Mouse (Mus musculus): ENCODE measurements around the gene Senp1.

DNA sequence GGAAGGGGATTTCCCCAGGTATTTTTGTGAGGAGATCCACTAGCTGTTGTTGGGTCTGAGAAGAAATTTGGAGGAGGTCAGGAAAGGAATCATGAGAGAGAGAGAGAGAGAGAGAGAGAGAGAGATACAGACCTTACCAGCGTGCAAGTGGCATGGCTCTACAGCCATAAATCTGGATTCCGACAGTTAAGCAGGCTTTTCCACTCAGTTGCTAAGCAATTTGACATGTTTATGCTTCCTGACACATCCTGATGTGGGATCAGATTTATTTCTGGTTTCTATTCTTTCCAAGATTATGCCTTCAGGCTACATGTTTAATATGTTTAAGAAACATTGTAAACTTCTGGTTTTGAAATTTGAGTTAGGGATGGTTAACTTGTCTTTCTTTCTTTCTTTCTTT is 71.7 kb downstream of the Senp1 start:
- TF ChIP-seq GATA1 (IDR thresholded peaks at IDR 0.05; ENCODE audit: low read length): no peak
- TF ChIP-seq TAL1 (IDR thresholded peaks at IDR 0.05; ENCODE audit: low read length): no peak

All from erythroblast, embryonic 14.5 days (primary cell).